Mouse (Mus musculus) adrenal gland, postnatal 10 days (tissue): ENCODE results near the gene Ext2. TPM values are rescaled to one million over a fixed set of nuclear protein-coding genes. Genes with fewer than 3 reads are reported as not detected.

Experiments
- DNase-seq: peaks from one replicate; pipeline ENCODE4 v3.0.0; 2021; ENCODE audit warnings: mixed read lengths
- total RNA-seq, 2 experiments: library from RNA; stranded (reverse); gene quantifications; 2 replicates each; pipeline ENCODE4 v1.2.3; 2021

The Ext2 gene
- total RNA-seq, 2 experiments from 2014 or later, result 79.1 to 80.4 TPM

DNA sequence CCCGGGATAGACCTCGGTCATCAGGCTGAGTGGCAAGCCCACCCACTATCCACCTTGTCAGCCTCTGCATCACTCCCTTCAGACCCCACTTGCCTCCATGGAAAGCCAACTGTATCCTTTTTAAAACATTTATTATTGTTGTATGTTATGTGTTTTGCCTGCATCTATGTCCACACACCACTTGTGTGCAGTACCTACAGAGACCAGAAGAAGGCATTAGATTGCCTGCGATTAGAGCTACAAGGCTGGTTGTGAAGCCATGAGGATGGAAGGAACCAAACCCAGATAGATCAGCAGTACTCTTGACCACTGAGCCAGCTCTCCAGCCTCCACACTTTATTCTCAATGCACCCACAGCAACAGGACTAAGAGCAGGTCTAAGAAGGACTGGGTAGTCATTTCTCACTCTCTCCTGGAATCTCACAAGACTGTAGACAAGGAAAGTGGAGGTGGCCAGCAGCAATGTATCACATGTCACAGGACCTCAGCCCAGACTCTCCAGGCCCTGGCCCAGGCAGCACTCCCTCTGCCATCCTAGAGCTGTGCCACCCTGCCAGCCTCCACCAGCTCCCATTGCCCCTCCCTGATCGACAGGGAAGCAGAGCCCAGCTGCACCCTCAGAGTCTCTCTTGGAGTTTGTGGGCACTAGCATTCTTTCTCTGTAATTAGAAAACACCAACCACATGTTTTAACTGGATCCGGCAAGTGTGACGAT lies 15.7 kb downstream of the Ext2 start:
- no peak for DNase-seq

DNA sequence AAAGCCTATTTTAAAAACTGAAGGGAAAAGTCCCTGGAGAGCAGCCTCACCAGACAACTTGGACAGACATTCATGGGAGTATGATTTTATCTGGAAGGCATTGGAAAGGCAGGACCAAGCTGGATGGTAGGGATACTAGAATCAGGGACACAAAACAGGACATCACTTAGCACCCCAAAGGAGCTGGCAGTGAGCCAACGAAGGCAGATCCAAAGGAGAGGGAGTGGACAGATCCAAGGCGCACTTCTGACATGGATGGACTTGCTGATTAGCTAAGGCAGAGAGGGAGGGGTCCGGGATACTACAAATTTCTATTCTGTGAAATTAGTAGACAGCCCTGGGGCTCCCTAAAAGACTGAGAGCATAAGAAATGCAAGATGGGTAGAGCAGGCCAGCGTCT lies 16.8 kb downstream of the Ext2 start:
- no peak for DNase-seq

DNA sequence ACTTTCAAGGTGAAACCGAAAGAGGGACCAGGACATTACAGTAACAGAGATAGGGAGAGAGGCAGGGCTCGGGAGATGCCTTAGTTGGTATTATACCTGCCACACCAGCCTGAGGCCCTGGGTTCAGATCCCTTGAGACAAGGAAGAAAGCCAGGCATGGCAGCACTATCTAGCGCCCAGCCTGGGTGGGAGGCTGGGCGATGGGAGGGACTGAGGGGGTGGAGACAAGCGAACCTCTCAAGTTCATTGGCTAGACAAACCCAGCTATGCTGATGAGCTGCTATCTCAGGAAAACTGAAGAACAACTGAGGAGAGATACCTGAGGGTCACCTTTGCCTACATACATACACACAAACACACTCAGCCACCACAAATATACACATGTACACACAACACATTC lies 17.3 kb downstream of the Ext2 start:
- no peak for DNase-seq

DNA sequence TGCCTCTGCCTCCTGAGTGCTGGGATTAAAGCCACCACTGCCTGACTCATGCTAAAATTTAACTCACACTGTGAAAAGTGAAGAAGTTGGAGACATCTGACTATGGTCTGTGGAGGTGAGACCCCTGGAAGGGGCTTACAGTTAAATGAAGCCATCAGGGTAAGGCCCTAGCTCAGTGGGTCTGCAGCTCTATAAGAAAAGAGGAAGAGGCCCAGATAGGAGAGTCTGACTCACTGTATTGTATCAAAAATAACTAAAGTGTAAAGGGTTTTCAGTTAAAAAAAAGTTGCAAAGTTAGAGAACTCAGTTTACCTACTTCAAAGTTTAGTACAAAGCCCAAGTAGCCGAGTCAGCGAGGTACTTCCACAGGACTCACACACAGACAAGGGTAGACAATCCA lies 19.4 kb downstream of the Ext2 start:
- no peak for DNase-seq

DNA sequence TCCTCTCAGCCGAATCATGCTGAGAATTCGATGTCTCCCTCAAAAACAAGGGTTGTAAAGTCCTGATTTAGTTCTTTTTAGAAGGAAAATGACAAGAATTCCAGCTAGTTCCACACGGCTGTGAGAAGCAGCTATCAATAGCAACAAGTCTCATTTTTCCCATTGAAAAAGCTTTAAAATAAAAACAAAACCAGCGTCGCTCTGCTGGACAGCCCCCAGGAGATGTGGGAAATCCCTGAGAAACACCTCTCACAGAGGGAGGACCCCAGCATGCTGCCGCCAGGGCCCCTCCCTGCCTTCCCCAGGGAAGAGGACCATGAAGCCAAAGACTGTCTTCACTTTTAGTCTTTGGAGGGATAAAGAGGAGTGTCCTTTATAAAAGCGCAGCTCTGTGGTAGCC lies 21.3 kb downstream of the Ext2 start:
- no peak for DNase-seq

DNA sequence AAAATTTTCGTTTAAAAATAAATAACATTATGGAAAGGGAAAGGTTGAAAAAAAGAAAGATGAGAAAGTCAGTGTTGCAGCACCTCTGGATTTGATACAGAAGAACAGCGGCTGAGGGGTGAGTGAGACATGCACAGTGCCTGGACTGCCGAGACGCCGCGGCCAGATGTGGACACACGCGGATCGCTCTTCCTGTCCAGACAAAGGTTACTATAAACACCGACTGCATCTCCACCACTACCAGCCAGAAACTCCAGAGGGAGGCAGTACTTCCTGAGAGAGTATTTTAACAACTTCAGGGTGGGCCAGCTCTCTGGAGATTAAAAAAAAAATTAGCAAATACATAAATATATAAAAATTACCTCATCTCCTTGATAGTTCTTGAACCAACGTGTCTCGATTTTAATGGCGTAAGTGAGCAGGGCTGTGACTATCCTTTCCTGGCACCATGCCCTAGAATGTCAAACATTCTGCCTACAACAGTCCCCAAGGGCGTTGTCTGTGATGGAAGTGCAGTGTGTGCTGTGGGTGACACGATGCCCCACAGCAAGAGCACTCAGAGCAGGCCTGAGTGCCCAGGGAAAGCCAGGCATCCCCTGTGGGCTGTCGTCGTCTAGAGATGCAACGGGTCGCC lies 25.1 kb downstream of the Ext2 start:
- no peak for DNase-seq

DNA sequence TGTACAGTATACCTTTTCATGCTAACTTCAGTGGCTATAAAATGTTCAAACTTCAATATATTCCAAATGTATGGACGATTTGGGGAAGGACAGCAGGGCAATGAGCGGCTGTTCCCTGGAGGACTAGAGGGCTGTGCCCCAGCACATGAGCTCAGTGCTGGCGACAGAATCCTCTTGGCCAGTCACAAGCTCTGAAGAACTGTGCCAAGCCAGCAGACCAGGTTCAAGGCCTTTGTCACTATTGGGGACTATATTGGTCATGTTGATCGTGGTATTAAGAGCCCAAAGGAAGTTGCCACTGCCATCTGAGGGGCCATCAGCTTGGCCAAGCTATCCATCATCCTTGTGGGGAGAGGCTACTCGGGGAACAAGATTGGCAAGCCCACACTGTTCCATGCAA lies 28.0 kb downstream of the Ext2 start:
- DNase-seq, result peak; percentile 44

DNA sequence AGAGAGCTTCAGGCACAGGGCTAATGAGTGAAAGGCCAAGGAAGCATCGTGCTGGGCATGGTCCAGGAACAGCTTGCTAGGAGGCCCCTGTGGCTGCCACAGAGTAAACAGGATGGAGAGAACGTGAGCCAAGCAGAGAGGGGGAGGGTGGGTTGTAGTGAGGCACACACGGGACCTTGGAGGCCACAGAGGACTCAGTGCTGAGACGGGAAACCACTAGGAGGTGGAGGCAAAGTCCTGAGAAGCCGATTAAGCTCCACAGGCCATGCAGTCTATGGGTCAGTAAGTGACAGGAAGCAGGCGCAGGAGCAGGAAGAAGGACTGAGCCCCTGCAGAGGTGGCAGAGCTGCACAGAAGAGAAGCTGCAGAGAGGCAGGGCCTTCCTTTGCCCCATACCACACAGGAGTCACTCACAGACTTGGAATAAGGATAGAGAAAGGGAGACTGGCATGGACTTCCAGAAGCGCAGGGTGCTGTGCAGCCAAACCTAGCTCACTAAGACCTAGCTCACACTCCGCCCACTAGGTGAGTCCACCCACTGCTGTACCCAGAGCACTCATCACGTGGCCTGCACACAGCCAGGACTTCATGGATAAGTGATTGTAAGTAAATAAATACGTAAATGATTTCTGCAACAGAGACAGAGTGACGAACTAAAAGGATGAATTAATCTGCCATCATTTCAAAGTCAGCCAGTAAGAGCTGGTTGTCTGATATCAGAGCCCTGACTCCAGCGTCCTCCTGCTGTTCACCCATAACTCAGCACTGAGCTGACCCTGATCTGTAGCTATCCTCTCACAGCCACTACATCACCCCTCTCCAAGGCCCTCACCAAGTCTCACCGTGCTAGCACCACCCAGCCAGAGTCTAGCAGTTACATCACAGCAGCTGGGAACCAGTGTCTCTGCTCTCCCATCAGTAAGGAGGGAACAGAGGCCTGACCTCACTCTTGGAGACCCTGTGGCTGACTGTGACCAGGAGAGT lies 30.6 kb downstream of the Ext2 start:
- DNase-seq, result peak; percentile 69

DNA sequence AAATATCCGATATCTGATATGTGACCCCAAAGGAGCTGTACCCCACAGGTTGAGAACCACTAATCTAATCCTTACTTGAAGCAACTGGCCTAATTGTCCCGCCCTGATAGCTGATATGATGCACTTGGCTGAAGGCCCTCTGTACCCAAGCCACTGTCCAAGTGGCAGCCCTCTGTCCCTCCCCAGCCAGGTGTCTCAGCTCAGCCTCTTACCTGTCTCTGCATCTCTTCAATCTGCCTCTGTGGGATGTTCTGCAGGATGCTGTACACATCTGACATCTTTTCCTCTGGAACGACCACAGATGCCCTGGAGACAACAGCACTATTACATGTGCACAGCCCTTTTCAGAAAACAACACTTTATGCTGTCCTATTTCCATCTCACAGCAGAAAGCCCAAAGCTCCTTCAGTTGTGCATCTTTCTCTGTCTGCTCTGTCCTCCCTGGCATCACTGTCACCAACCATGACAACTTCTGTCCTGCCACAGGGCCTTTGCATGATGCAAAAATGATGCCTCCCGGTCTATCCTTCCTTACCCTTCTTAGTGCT lies 31.5 kb downstream of the Ext2 start:
- no peak for DNase-seq

DNA sequence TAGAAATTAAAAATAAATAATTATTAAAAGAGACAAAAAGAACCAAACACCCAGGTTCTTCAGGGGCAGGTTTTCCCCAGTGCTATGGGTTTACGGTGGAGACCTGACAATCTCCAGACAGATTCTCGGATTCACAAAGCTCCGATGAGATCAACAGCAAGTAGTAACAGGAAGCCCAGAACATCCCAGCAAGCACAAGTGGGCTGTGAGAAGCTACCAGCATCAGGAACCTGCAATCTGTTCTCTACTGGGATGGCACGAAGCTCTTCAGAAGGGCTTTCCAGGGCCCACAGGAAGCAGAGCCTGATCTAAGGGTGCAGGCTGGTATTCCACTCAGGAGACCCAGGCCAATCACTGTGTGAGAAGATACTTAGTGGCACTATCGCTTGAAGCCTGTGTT lies 33.8 kb downstream of the Ext2 start:
- DNase-seq, result no peak

DNA sequence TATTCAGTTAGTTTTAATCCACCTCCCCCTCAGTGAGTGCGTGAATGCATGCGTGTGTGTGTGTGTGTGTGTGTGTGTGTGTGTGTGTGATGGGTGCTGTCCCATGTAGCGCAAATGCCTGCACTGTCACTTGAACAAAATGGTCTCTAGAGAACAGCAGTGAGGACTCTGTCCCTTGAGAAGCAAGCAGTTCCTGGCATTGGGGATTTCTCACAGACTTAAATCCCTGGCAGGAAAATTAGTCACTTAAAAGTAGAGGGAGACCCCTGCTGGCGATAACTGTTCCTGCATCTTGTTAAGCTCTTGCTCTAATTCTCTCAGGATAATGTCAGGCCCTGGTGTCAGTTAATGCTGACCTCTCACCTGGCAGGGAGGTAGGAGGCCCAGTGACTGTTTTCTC lies 36.2 kb downstream of the Ext2 start:
- DNase-seq, result peak; percentile 83

DNA sequence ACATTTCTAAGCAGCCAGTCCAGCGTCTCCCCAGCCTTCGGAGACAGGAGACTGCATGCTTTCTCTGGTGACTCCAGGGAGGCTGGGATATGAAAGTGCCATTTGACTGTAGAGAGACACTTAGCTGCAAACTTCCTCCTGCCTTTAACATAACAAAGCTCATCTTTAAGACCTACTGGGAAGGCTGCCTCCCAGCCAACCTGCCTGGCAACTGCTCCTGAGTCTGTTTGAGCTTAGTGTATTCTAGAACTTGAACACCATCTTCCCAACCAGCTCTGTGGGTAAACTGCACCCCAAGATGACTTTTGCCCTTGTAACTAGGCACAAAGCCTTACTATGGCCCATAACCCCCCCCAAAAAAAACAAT lies 37.0 kb downstream of the Ext2 start:
- DNase-seq, result no peak

DNA sequence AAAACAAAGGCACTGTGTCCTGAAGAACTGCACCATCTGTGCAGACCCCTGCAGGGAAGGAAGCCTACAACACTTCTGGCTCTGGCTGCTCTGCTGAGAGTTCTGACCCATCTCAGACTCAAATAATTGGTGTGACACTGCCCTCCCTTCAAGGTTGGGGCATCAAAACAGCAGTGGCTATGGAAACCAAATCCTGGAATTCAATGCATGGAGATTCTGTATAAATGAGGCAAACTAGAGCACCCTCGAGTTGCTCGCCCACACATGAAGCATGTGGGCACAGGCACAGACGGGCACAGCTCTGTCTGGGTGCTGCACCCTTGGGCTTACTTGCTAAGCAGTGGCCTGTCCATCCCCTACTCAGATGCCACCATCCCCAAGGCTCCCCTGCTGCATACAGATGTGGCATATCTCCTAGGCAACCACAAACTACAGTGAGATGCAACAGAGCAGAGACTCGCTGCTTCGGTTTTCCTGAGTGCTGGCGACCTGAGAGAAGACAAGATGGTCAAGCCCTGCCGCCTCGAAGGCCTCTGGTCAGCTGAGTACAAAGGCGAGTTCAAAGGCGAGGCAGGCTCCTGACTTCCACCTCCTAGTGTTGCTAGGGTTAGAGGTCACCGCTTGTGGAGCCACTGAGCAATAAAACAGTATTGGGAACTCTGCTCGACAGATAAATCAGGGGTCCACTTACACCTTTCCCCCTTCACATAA lies 37.5 kb downstream of the Ext2 start:
- DNase-seq, result no peak

DNA sequence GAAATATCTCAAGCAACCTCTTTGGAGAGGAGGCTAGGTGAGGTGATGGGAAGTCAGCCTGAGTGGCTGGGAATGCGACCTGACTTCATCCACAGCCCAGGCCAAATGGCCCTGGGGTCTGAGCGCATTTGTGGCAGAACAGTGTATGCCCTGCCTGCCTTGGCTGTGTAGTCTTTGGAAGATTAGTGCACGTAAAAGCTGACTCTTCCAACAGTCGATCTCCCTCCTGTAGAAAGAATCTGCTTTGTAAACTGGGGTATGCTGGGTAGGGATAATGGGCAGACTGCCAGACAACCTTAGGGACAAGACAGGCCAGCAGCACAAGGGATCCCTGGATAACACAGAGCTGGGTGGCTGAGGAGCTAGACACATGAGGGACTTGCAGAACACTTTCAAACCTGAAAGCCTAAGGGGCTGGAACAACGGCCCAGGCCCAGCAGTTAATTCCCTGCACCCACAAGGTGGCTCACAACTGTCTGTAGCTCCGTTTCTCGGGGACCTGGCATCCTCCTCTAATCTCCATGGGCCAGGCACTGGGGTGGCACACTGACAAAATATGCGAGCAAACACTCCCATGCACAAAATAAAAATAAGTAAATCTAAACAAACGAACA lies 38.3 kb downstream of the Ext2 start:
- DNase-seq, result no peak

DNA sequence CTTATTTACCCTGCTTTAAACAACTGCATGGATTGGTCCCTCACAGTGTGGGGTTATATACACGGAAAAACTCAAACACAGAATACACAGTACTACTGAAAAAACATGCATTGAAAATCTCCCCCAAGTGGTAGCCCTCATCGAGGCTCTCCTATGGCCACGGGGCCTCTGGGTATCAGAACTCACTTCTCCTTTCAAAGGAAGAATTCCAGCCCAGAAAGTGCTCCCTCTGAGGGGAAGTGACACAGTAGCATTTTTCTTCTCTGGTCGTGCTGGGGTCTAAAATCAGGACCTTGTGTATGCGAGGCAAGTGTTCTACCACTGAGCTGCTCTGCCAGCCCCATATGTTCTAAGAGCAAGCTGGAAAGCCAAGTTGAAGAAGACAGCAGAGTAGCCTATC lies 39.7 kb downstream of the Ext2 start:
- no peak for DNase-seq

DNA sequence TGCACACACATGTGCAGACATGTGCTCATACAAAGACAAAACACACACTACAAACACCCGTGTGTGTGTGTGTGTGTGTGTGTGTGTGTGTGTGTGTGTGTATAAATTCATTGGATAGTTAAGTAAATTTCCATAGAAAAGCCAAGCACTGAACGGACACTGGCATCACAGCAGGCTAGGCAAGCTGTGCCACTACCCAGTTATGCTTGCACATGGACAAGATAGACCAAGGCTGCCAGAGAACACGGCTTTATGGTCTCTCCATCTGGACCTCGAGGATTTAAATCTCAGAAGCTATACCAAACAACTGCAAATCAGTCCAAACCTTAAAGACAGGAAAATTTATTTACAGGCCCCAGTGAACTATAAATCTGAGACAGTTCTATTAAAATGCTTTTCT lies 40.2 kb downstream of the Ext2 start:
- DNase-seq, result no peak

DNA sequence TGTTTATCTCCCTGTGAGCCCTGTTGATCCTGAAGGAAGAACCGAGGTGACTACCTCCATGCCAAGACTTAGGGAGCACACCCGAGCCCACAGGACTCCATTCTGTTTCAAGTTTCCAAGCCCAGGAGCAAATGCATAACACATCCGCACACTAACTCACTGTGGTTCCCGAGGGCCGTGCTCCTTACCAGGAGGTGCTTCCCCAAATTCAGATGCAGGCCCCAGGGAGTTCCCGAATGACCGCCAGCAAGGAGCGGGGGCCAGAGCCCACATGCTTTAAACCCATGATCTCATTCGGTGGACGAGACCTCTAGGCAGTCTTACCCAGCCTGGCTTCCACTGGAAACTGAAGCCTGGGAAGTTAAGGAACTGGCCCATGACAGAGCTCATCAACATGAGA lies 41.8 kb downstream of the Ext2 start:
- DNase-seq, result no peak

DNA sequence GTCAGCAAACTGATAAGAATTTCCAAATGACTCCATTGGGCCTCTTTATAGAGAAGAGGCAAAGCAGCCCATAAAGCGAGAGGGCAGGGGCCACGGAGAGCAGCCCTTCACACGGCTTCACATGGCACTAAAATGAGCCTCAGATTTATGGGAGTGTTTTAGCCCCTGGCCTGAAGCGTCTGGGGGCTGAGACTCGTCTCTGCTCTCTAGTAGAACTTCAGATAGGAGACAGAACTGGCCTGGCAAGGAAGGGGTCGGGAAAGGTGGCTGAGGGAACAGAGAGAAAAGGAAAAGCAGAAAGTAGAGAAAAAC lies 42.5 kb downstream of the Ext2 start:
- no peak for DNase-seq

DNA sequence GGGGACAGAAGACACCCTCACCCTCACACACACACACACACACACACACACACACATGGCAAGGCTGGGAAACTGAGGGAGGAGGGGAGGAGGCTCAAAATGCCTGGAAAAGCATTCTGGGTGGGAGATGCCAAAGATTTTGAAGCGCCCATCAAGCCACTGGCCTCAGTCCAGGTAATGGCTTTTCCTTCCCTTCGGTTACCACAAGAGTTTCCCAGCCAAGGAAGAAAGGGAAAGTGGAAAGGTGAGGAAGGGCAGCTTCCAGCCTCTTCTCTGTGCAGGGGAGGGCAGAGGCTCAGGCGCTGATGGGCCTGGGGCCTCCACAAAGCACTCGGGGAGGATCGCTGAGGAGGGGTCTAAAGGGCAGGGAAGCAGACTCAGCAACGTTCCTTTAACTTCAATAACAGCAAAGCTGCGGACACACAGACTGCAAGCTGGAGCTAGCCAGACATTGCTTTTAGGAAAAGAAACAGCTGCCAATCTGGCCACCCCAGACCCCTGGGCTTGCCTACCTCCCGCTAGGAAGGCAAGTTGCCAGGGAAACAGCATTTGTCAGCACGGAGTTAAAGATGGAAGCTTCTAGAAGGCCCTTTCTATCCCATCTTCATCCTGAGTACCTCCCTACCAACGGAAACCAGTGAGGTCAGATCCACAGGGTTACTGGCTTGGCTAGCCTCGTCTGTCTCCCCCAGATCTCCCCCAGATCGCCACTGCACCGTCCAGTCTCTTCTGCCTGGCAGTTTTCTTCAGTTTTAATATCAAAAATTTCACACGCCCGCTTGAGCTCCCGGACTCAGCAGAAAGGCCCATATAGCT lies 43.1 kb downstream of the Ext2 start:
- no peak for DNase-seq

DNA sequence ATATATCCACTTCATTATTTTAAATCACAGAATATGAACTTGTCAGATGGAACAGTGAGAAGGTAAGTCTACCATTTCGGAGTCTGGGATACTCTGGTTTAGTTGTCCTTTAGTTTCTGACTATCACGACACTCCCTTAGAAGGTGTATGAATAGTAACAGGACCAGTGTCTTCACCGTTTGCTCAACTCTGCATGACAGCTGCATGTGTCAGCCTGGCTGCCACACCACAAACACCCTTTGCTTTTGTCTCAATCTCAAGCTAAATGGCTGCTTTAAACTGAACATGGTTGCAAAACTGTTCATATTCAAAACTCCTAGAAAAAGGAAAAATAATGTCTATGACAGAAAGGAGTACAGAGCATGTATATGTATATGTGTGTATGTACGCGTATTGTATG lies 43.8 kb downstream of the Ext2 start:
- no peak for DNase-seq

DNA sequence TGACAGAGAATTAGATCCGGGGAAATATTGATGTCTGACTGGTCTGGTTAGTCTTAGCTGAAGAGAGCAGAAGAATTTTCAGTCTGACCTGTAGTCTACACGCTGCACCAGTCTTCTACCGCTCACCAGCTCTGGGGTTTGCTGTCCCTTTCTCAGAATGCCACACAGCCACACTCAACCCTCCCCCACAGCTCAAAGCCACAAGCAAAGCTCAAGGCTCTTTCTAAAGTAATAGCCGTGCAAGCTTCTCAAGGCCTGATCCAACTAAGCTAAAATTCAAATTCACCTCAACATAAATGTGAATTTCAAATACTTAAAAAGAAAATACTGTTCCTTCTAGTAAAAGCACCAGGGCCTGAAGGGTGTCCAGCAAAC lies 45.3 kb downstream of the Ext2 start:
- DNase-seq, result peak; percentile 47
